Mouse (Mus musculus): ENCODE results near the gene Chac1. TPM values are rescaled to one million over a fixed set of nuclear protein-coding genes. Genes with fewer than 3 reads are reported as not detected.
A peak's percentile ranks its signal among the peaks of the same experiment; 100 is the strongest.

Gene Chac1
- polyA plus RNA-seq, 1 experiment from 2014 or later, result 0.64 TPM

- Histone ChIP-seq H3K9ac (no peak overlapping the region), H3K36me3 (ENCODE audit: insufficient read depth) (peaks cover 94% of the 10 kb centered on the region), H3K27ac (ENCODE audit: low read depth) (peak overlapping the region; percentile 15; the same call in 1 of the 2 replicates), H3K9me3 (ENCODE audit: low read depth, low read length) (no peaks in the 10 kb centered on the region), H3K4me3 (ENCODE audit: low read depth, low read length) (no peak overlapping the region), H3K4me2 (no peak overlapping the region), H3K4me1 (ENCODE audit: insufficient read depth) (no peaks in the 10 kb centered on the region), H3K27me3 (ENCODE audit: insufficient read depth, low read length) (no peaks in the 10 kb centered on the region)
- WGBS, result 83% methylated on average over 3 of the region's 3 CpGs
- no peak for TF ChIP-seq CTCF (IDR thresholded peaks at IDR 0.05; ENCODE audit: low read depth)
- DNase-seq (no peak), ATAC-seq (ENCODE audit: insufficient read depth) (no peak)
These were observed 26.8 kb downstream of the Chac1 start for GRCm38 (mm10) chr2:119377826-119378225.

- peaks cover 84% of the 10 kb centered on the region for H3K36me3 ChIP-seq (ENCODE audit: insufficient read depth)
- no peak overlapping the region for H3K4me3 ChIP-seq (ENCODE audit: low read depth, low read length)
- no peaks in the 10 kb centered on the region for H3K9me3 ChIP-seq (ENCODE audit: low read depth, low read length)
- no peak overlapping the region for H3K4me2 ChIP-seq
- WGBS, result 90% methylated on average over 3 of the region's 3 CpGs
- no peak overlapping the region for H3K9ac ChIP-seq
- no peaks in the 10 kb centered on the region for H3K27me3 ChIP-seq (ENCODE audit: insufficient read depth, low read length)
- no peak overlapping the region for H3K27ac ChIP-seq (ENCODE audit: low read depth)
- H3K4me1 ChIP-seq (ENCODE audit: insufficient read depth), result no peaks in the 10 kb centered on the region
- no peak for ATAC-seq (ENCODE audit: insufficient read depth)
- TF ChIP-seq CTCF (IDR thresholded peaks at IDR 0.05; ENCODE audit: low read depth), result no peak
- no peak for DNase-seq
These were observed 28.4 kb downstream of the Chac1 start for GRCm38 (mm10) chr2:119379455-119379854.

- no peaks in the 10 kb centered on the region for H3K4me1 ChIP-seq (ENCODE audit: insufficient read depth)
- H3K9ac ChIP-seq, result no peak overlapping the region
- no peak for TF ChIP-seq CTCF (IDR thresholded peaks at IDR 0.05; ENCODE audit: low read depth)
- ATAC-seq (ENCODE audit: insufficient read depth), result no peak
- H3K4me3 ChIP-seq (ENCODE audit: low read depth, low read length), result no peak overlapping the region
- peaks cover 43% of the 10 kb centered on the region for H3K36me3 ChIP-seq (ENCODE audit: insufficient read depth)
- H3K4me2 ChIP-seq, result no peak overlapping the region
- no peaks in the 10 kb centered on the region for H3K27me3 ChIP-seq (ENCODE audit: insufficient read depth, low read length)
- H3K9me3 ChIP-seq (ENCODE audit: low read depth, low read length), result no peaks in the 10 kb centered on the region
- WGBS, result 89% methylated on average over 1 of the region's 1 CpGs
- H3K27ac ChIP-seq (ENCODE audit: low read depth), result no peak overlapping the region
- no peak for DNase-seq
These were observed 37.2 kb downstream of the Chac1 start for GRCm38 (mm10) chr2:119388266-119388665.

GRCm38 (mm10) chr2:119389992-119390391, 39.0 kb downstream of the Chac1 start:
- H3K36me3 ChIP-seq (ENCODE audit: insufficient read depth), result peaks cover 54% of the 10 kb centered on the region
- H3K9me3 ChIP-seq (ENCODE audit: low read depth, low read length), result no peaks in the 10 kb centered on the region
- DNase-seq, result no peak
- no peak overlapping the region for H3K9ac ChIP-seq
- no peaks in the 10 kb centered on the region for H3K4me1 ChIP-seq (ENCODE audit: insufficient read depth)
- WGBS, result 94% methylated on average over 4 of the region's 4 CpGs
- H3K27me3 ChIP-seq (ENCODE audit: insufficient read depth, low read length), result no peaks in the 10 kb centered on the region
- H3K27ac ChIP-seq (ENCODE audit: low read depth), result no peak overlapping the region
- ATAC-seq (ENCODE audit: insufficient read depth), result no peak
- no peak overlapping the region for H3K4me3 ChIP-seq (ENCODE audit: low read depth, low read length)
- TF ChIP-seq CTCF (IDR thresholded peaks at IDR 0.05; ENCODE audit: low read depth), result no peak
- no peak overlapping the region for H3K4me2 ChIP-seq

- H3K36me3 ChIP-seq (ENCODE audit: insufficient read depth), result peaks cover 57% of the 10 kb centered on the region
These were observed 47.2 kb downstream of the Chac1 start for GRCm38 (mm10) chr2:119398252-119398651.

GRCm38 (mm10) chr2:119398665-119399064, 47.6 kb downstream of the Chac1 start:
- DNase-seq, result no peak
- no peak for TF ChIP-seq CTCF (IDR thresholded peaks at IDR 0.05; ENCODE audit: low read depth)
- Histone ChIP-seq H3K4me2 (no peak overlapping the region), H3K9me3 (ENCODE audit: low read depth, low read length) (no peaks in the 10 kb centered on the region), H3K4me1 (ENCODE audit: insufficient read depth) (no peaks in the 10 kb centered on the region), H3K27me3 (ENCODE audit: insufficient read depth, low read length) (no peaks in the 10 kb centered on the region), H3K9ac (no peak overlapping the region), H3K4me3 (ENCODE audit: low read depth, low read length) (no peak overlapping the region), H3K27ac (ENCODE audit: low read depth) (no peak overlapping the region), H3K36me3 (ENCODE audit: insufficient read depth) (peaks cover 54% of the 10 kb centered on the region)
- WGBS, result 93% methylated on average over 1 of the region's 1 CpGs
- ATAC-seq (ENCODE audit: insufficient read depth), result no peak

More at GRCm38 (mm10) chr2:119398252-119398651, 47.2 kb downstream of the Chac1 start:
- WGBS, result 88% methylated on average over 5 of the region's 5 CpGs
- ATAC-seq (ENCODE audit: insufficient read depth) (no peak), DNase-seq (no peak)
- TF ChIP-seq CTCF (IDR thresholded peaks at IDR 0.05; ENCODE audit: low read depth), result no peak
- Histone ChIP-seq H3K27me3 (ENCODE audit: insufficient read depth, low read length) (no peaks in the 10 kb centered on the region), H3K9me3 (ENCODE audit: low read depth, low read length) (no peaks in the 10 kb centered on the region), H3K4me2 (no peak overlapping the region), H3K27ac (ENCODE audit: low read depth) (no peak overlapping the region), H3K9ac (no peak overlapping the region), H3K4me1 (ENCODE audit: insufficient read depth) (no peaks in the 10 kb centered on the region), H3K4me3 (ENCODE audit: low read depth, low read length) (no peak overlapping the region)

- ATAC-seq (ENCODE audit: insufficient read depth) (no peak), DNase-seq (no peak)
- Histone ChIP-seq H3K4me1 (ENCODE audit: insufficient read depth) (no peaks in the 10 kb centered on the region), H3K9ac (no peak overlapping the region), H3K27me3 (ENCODE audit: insufficient read depth, low read length) (no peaks in the 10 kb centered on the region), H3K4me2 (no peak overlapping the region), H3K4me3 (ENCODE audit: low read depth, low read length) (no peak overlapping the region), H3K27ac (ENCODE audit: low read depth) (no peak overlapping the region), H3K36me3 (ENCODE audit: insufficient read depth) (peaks cover 49% of the 10 kb centered on the region), H3K9me3 (ENCODE audit: low read depth, low read length) (no peaks in the 10 kb centered on the region)
- no peak for TF ChIP-seq CTCF (IDR thresholded peaks at IDR 0.05; ENCODE audit: low read depth)
These were observed 48.3 kb downstream of the Chac1 start for GRCm38 (mm10) chr2:119399313-119399712.

Other genes starting within 250 kb of the Chac1 start
- 64.6 and 67.6 TPM in 2 replicates for gene Rad51, start 238.4 kb upstream of the Chac1 start, polyA plus RNA-seq (2014; fragmentation: Nextera tagmentation; extraction: Ambion mirVana)
- gene Rmdn3, start 194.2 kb upstream of the Chac1 start, polyA plus RNA-seq (2014; fragmentation: Nextera tagmentation; extraction: Ambion mirVana), result 36.1 and 38.9 TPM in 2 replicates
- 24.9 and 25.3 TPM in 2 replicates for gene Gchfr, start 183.5 kb upstream of the Chac1 start, polyA plus RNA-seq (2014; fragmentation: Nextera tagmentation; extraction: Ambion mirVana)
- 0.22 and 0.32 TPM in 2 replicates for gene Gm14137, start 176.7 kb upstream of the Chac1 start, polyA plus RNA-seq (2014; fragmentation: Nextera tagmentation; extraction: Ambion mirVana)
- 49.6 and 50.5 TPM in 2 replicates for gene Zfyve19, start 142.6 kb upstream of the Chac1 start, polyA plus RNA-seq (2014; fragmentation: Nextera tagmentation; extraction: Ambion mirVana)
- 17.8 and 19.0 TPM in 2 replicates for gene Dnajc17, start 142.4 kb upstream of the Chac1 start, polyA plus RNA-seq (2014; fragmentation: Nextera tagmentation; extraction: Ambion mirVana)
- 0.41 and 0.42 TPM in 2 replicates for gene Ppp1r14d, start 121.3 kb upstream of the Chac1 start, polyA plus RNA-seq (2014; fragmentation: Nextera tagmentation; extraction: Ambion mirVana)
- gene Spint1, start 113.9 kb upstream of the Chac1 start, polyA plus RNA-seq (2014; fragmentation: Nextera tagmentation; extraction: Ambion mirVana), result 25.4 and 25.5 TPM in 2 replicates
- gene Rhov, start 80.0 kb upstream of the Chac1 start, polyA plus RNA-seq (2014; fragmentation: Nextera tagmentation; extraction: Ambion mirVana), result 0.11 and 0.24 TPM in 2 replicates
- gene Vps18, start 62.5 kb upstream of the Chac1 start, polyA plus RNA-seq (2014; fragmentation: Nextera tagmentation; extraction: Ambion mirVana), result 15.9 and 17.5 TPM in 2 replicates
- 8.1 and 10.0 TPM in 2 replicates for gene Dll4, start 25.4 kb upstream of the Chac1 start, polyA plus RNA-seq (2014; fragmentation: Nextera tagmentation; extraction: Ambion mirVana)
- 6.7 and 6.9 TPM in 2 replicates for gene Ino80, start 126.5 kb downstream of the Chac1 start, polyA plus RNA-seq (2014; fragmentation: Nextera tagmentation; extraction: Ambion mirVana)
- 0.17 and 0.51 TPM in 2 replicates for gene Exd1, start 196.4 kb downstream of the Chac1 start, polyA plus RNA-seq (2014; fragmentation: Nextera tagmentation; extraction: Ambion mirVana)
- gene Chp1, start 196.5 kb downstream of the Chac1 start, polyA plus RNA-seq (2014; fragmentation: Nextera tagmentation; extraction: Ambion mirVana), result 57.3 and 58.9 TPM in 2 replicates

All from lung, embryonic 14.5 days (tissue).